Comparison of ENCODE assay signal across 7 mouse cellular contexts in genomic region chr11:115899486-115900266, GRCm38 (mm10). TPM values are rescaled to one million over a fixed set of nuclear protein-coding genes. Genes with fewer than 3 reads are reported as not detected.
DNase-seq lines count a peak whose midpoint lies in the region; ATAC-seq lines count a peak whose summit lies in the region.

Gene Smim5, plus strand, starts transcription at chr11:115899966.

- peaks cover 51% of the 10 kb centered on the region for H3K4me1 ChIP-seq in heart, embryonic 16.5 days (ENCODE audit: control insufficient read depth, insufficient read depth, low read length)

- peak within 1 kb of the TSS; percentile 67 for H3K4me2 ChIP-seq in heart, embryonic 16.5 days (ENCODE audit: low read depth, low read length)

- whole genome bisulfite sequencing in heart, embryonic 16.5 days = 23% methylated on average over 16 of the region's 16 CpGs

- H3K27ac ChIP-seq in heart, embryonic 16.5 days (ENCODE audit: low read length) = peak within 1 kb of the TSS; percentile 98

- peak; percentile 53 for ATAC-seq in heart, embryonic 16.5 days (replicated peaks; ENCODE audit: extremely low read depth, insufficient read depth, low FRiP score)

- no peaks in the 10 kb centered on the region for H3K9me3 ChIP-seq in heart, embryonic 16.5 days (replicated peaks; ENCODE audit: control insufficient read depth, low read length)

- H3K36me3 ChIP-seq in heart, embryonic 16.5 days (ENCODE audit: control insufficient read depth, insufficient read depth) = 0 out of 2 replicates have a peak, but pooled peaks cover 6% of the 10 kb centered on the region

- H3K9ac ChIP-seq in heart, embryonic 16.5 days (ENCODE audit: low read length) = peak within 1 kb of the TSS; percentile 75

- peak; percentile 76 for DNase-seq in NIH3T3 (ENCODE audit: low read depth)
- peak; percentile 74 for DNase-seq in embryo, embryonic 9.5 days (ENCODE audit: extremely low spot score)
- DNase-seq in kidney, postnatal 36 days = peak; percentile 78 to 91
- DNase-seq in mesoderm, embryonic 11.5 days (ENCODE audit: low read depth, low spot score) = peak; percentile 83
- peak; percentile 70 for DNase-seq in thymus, postnatal 4 days
- DNase-seq in layer of hippocampus, postnatal 25 days (ENCODE audit: extremely low spot score in 1 of 2, low spot score in 1 of 2) = no peak

- peak within 1 kb of the TSS; percentile 57 for H3K4me3 ChIP-seq in heart, embryonic 16.5 days (ENCODE audit: low read length)

- H3K27me3 ChIP-seq in heart, embryonic 16.5 days (ENCODE audit: control insufficient read depth, insufficient read depth, low read length) = no peaks in the 10 kb centered on the region

RNA-seq across cellular contexts. Expression of gene Smim5, which starts in this region (rescaled TPM):
- 68.4 and 82.9 TPM in 2 replicates for polyA plus RNA-seq in heart, embryonic 16.5 days (2015; fragmentation: Nextera tagmentation; extraction: Ambion mirVana)
- total RNA-seq in layer of hippocampus, postnatal 25 days (2021) = 1 to 10 TPM in 1 of 2 experiments, under 1 TPM in 1; 0.54 to 1.2 TPM

Comparison
In these comparisons a context has a peak if more than half of its experiments do, and no peak if none do; other contexts are left out.
1. DNase-seq: peak in NIH3T3 (single experiment), embryo, embryonic 9.5 days (single experiment), kidney, postnatal 36 days (2 of 2), mesoderm, embryonic 11.5 days (single experiment) and thymus, postnatal 4 days (single experiment); none in layer of hippocampus, postnatal 25 days (0 of 2).